Mouse (Mus musculus) gastrocnemius, adult 2 months (tissue): ENCODE measurements at regions not wholly inside any gene's neighbourhood (a gene's known extent, or its start where the extent isn't known, plus 50 kb on each side); places are given as distances from the start of the nearest gene placed in this dataset.

Experiments used
- DNase-seq: peaks from one replicate; pipeline ENCODE4 v3.0.0; 2022
- H3K27ac ChIP-seq: fragments of 200-600 bp; 2 replicates; pipeline ENCODE4 v1.8.1; 2022; ENCODE audit warnings: mild to moderate bottlenecking
- H3K4me3 ChIP-seq: fragments of 200-600 bp; 2 replicates; pipeline ENCODE4 v1.8.1; 2022; ENCODE audit warnings: mild to moderate bottlenecking, moderate library complexity
- CTCF ChIP-seq: fragments of 200-600 bp; IDR thresholded peaks from 2 replicates; pipeline ENCODE4 v1.8.1; 2022; ENCODE audit warnings: antibody characterized with exemption, mild to moderate bottlenecking, moderate library complexity
- intact Hi-C: fragments of 180-260 bp; cut with DNase I; formaldehyde crosslinking; loops from one replicate; pipeline ENCODE4 v1.15.1; 2025

GRCm38 (mm10) chr6:135662801-135663537 is 300.6 kb downstream of the Emp1 start:
- no peak for DNase-seq
- Histone ChIP-seq H3K4me3 (no peak overlapping the region), H3K27ac (no peak overlapping the region)
- intact Hi-C loops: no loop called here
- no peak for TF ChIP-seq CTCF
